Mouse (Mus musculus): ENCODE results near the gene Nrde2.

DNA sequence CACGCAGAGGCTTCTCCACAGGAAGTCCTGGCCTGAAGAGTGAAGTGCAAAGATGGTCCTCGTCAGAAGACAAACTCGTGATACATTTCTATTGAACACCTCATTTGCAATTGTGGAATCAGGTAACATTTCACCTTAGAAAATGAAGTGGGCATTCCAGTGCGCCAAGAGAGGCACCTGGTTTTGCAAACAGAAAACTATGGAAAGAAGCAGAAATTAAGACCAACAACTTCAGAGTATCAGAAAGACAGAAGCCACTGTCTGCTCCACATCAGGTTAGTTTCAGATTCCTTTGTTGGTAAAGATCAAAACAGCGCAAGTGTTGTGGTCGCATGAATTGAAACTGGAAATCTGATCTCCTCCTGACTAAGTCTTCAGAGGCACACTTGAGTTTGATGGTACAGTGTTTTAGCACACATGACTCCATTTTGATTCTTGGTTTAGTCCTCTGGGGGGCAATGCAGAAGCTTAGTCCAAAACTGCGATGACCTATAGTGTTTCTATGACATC lies 5.6 kb upstream of the Nrde2 start:
- no peak for TF ChIP-seq CTCF (IDR thresholded peaks at IDR 0.05; ENCODE audit: extremely low read depth, insufficient read depth, insufficient read length, insufficient replicate concordance)
- TF ChIP-seq POLR2A (IDR thresholded peaks at IDR 0.05; ENCODE audit: low read depth, low read length) = no peak
